Mouse (Mus musculus): ENCODE results near the gene Tpra1.

- TF ChIP-seq MAFK (IDR thresholded peaks at IDR 0.05; ENCODE audit: insufficient read depth, low read depth, low read length) (no peak), CHD2 (IDR thresholded peaks at IDR 0.05; ENCODE audit: low read depth, low read length) (no peak), HCFC1 (IDR thresholded peaks at IDR 0.05; ENCODE audit: borderline replicate concordance, insufficient read depth, low read length) (no peak), ZC3H11A (IDR thresholded peaks at IDR 0.05; ENCODE audit: borderline replicate concordance, low read depth, low read length) (no peak)
Measured at GRCm38 (mm10) chr6:88901947-88902820, at the start of gene Tpra1.

All from ES-E14 (cell line).